Mouse (Mus musculus): ENCODE measurements around the gene Fam120b.
A peak's percentile ranks its signal among the peaks of the same experiment; 100 is the strongest.
"Not testable (repeated sequence)": the region's sequence is repeated elsewhere in the genome, so short reads cannot be mapped to it uniquely, and the experiment has no call there.

Gene Fam120b

GRCm38 (mm10) chr17:15431021-15431514 lies 35.1 kb downstream of the Fam120b start:
- DNase-seq (ENCODE audit: extremely low read depth, low read depth, low spot score), result no peak

GRCm38 (mm10) chr17:15431551-15431950 lies 35.5 kb downstream of the Fam120b start:
- no peak for DNase-seq (ENCODE audit: extremely low read depth, low read depth, low spot score)

GRCm38 (mm10) chr17:15432036-15432435 lies 36.0 kb downstream of the Fam120b start:
- no peak for DNase-seq (ENCODE audit: extremely low read depth, low read depth, low spot score)

GRCm38 (mm10) chr17:15434748-15435147 lies 38.7 kb downstream of the Fam120b start:
- DNase-seq (ENCODE audit: extremely low read depth, low read depth, low spot score), result peak; percentile 18

GRCm38 (mm10) chr17:15440067-15440462 lies 44.1 kb downstream of the Fam120b start:
- no peak for DNase-seq (ENCODE audit: extremely low read depth, low read depth, low spot score)

- no peak for DNase-seq (ENCODE audit: extremely low read depth, low read depth, low spot score)
These were observed 44.6 kb downstream of the Fam120b start for GRCm38 (mm10) chr17:15440463-15441121.

- DNase-seq (ENCODE audit: extremely low read depth, low read depth, low spot score), result no peak
These were observed 49.4 kb downstream of the Fam120b start for GRCm38 (mm10) chr17:15445421-15445820.

GRCm38 (mm10) chr17:15447831-15448230 lies 51.8 kb downstream of the Fam120b start:
- DNase-seq (ENCODE audit: extremely low read depth, low read depth, low spot score), result no peak

GRCm38 (mm10) chr17:15449144-15449543 lies 53.1 kb downstream of the Fam120b start:
- not testable (repeated sequence) for DNase-seq (ENCODE audit: extremely low read depth, low read depth, low spot score)

GRCm38 (mm10) chr17:15449606-15450005 lies 53.6 kb downstream of the Fam120b start:
- peak; percentile 37 for DNase-seq (ENCODE audit: extremely low read depth, low read depth, low spot score)

GRCm38 (mm10) chr17:15455203-15455602 lies 59.2 kb downstream of the Fam120b start:
- no peak for DNase-seq (ENCODE audit: extremely low read depth, low read depth, low spot score)

GRCm38 (mm10) chr17:15456595-15456994 lies 60.6 kb downstream of the Fam120b start:
- DNase-seq (ENCODE audit: extremely low read depth, low read depth, low spot score), result no peak

- no peak for DNase-seq (ENCODE audit: extremely low read depth, low read depth, low spot score)
These were observed 63.8 kb downstream of the Fam120b start for GRCm38 (mm10) chr17:15459761-15460160.

GRCm38 (mm10) chr17:15461921-15462495 lies 66.0 kb downstream of the Fam120b start:
- DNase-seq (ENCODE audit: extremely low read depth, low read depth, low spot score), result no peak

GRCm38 (mm10) chr17:15467669-15468068 lies 71.7 kb downstream of the Fam120b start:
- no peak for DNase-seq (ENCODE audit: extremely low read depth, low read depth, low spot score)

- DNase-seq (ENCODE audit: extremely low read depth, low read depth, low spot score), result no peak
These were observed 76.7 kb downstream of the Fam120b start for GRCm38 (mm10) chr17:15472671-15473070.

All from fat pad, adult 2 months (tissue).